Mouse (Mus musculus) liver, adult 2 months (tissue): ENCODE measurements around the gene Mindy3. TPM values are rescaled to one million over a fixed set of nuclear protein-coding genes. Genes with fewer than 3 reads are reported as not detected.
A peak's percentile ranks its signal among the peaks of the same experiment; 100 is the strongest.

Experiments
- DNase-seq: peaks from one replicate; pipeline ENCODE4 v3.0.0-alpha.2; 2011; ENCODE audit warnings: low read depth, low spot score; ENCODE audit errors: extremely low read depth
- H3K27ac ChIP-seq: fragments of 200-500 bp; replicated peaks from 2 replicates; pipeline ENCODE4 v1.5.1; 2012; ENCODE audit warnings: low read depth, mild to moderate bottlenecking, control low read depth, inconsistent platforms, low read length; ENCODE audit not compliant: insufficient read depth
- H3K27me3 ChIP-seq: fragments of 200-500 bp; 2 replicates; pipeline ENCODE4 v1.6.1; 2012; ENCODE audit warnings: mild to moderate bottlenecking, moderate library complexity, low read length, inconsistent platforms; ENCODE audit not compliant: control insufficient read depth, insufficient read depth
- H3K36me3 ChIP-seq: fragments of 200-500 bp; 2 replicates; pipeline ENCODE4 v1.6.1; 2012; ENCODE audit warnings: low read length, inconsistent platforms; ENCODE audit not compliant: control insufficient read depth, insufficient read depth
- H3K4me1 ChIP-seq: fragments of 200-500 bp; 2 replicates; pipeline ENCODE4 v1.6.1; 2011; ENCODE audit warnings: low read length; ENCODE audit not compliant: control insufficient read depth, insufficient read depth
- H3K4me3 ChIP-seq: fragments of 200-500 bp; 2 replicates; pipeline ENCODE4 v1.5.1; 2011; ENCODE audit warnings: low read depth, mild to moderate bottlenecking, control low read depth, low read length, moderate library complexity; ENCODE audit not compliant: insufficient read depth
- H3K79me2 ChIP-seq: fragments of 200-500 bp; 2 replicates; pipeline ENCODE4 v1.6.1; 2012; ENCODE audit warnings: inconsistent platforms, mild to moderate bottlenecking, low read length, moderate library complexity; ENCODE audit not compliant: control insufficient read depth, insufficient read depth
- H3K9ac ChIP-seq: fragments of 200-500 bp; 2 replicates; pipeline ENCODE4 v1.6.1; 2012; ENCODE audit warnings: low read depth, mild to moderate bottlenecking, control low read depth, inconsistent platforms, low read length
- CTCF ChIP-seq: fragments of 200-500 bp; IDR thresholded peaks from 2 replicates; pipeline ENCODE4 v1.5.1; 2011; ENCODE audit warnings: low read depth, low read length, control low read depth
- POLR2A ChIP-seq: fragments of 200-500 bp; IDR thresholded peaks from 2 replicates; pipeline ENCODE4 v1.6.1; 2011; ENCODE audit warnings: low read length, control low read depth; ENCODE audit not compliant: insufficient read depth; ENCODE audit errors: extremely low read depth
- WGBS: fragments of 180-500 bp; shearing (Covaris S2); methylation state at CpG from one replicate; pipeline ENCODE4 v1.1.7; 2018; 5-methylcytosine and 5-hydroxymethylcytosine counted together
- polyA plus RNA-seq: library from polyadenylated mRNA; depleted of rRNA; stranded (reverse); fragments of >200 nt; gene quantifications from 2 replicates; pipeline ENCODE4 v1.2.3, GENCODE M21; 2012
- total RNA-seq: library from RNA; depleted of rRNA; stranded (reverse); fragments of >200 nt; gene quantifications from 2 replicates; pipeline ENCODE4 v1.2.3, GENCODE M21; 2014

Gene Mindy3
- total and polyA plus RNA-seq, 2 experiments = 20.3 to 46.4 TPM

GRCm38 (mm10) chr2:12371401-12371800 is 47.9 kb downstream of the Mindy3 start:
- WGBS = 92% methylated on average over 4 of the region's 4 CpGs
- Histone ChIP-seq H3K4me1 (peaks cover 7% of the 10 kb centered on the region; the same call in 1 of the 2 replicates), H3K27me3 (no peaks in the 10 kb centered on the region), H3K79me2 (no peaks in the 10 kb centered on the region), H3K36me3 (peaks cover 20% of the 10 kb centered on the region), H3K27ac (no peak overlapping the region), H3K9ac (no peak overlapping the region), H3K4me3 (no peak overlapping the region)
- TF ChIP-seq POLR2A = no peak
- no peak for TF ChIP-seq CTCF
- no peak for DNase-seq

GRCm38 (mm10) chr2:12368451-12368850 is 50.8 kb downstream of the Mindy3 start:
- 26% methylated on average over 2 of the region's 2 CpGs for WGBS
- DNase-seq = peak; percentile 27
- H3K4me1 ChIP-seq = peaks cover 7% of the 10 kb centered on the region; the same call in 1 of the 2 replicates

GRCm38 (mm10) chr2:12368016-12368415 is 51.3 kb downstream of the Mindy3 start:
- Histone ChIP-seq H3K27ac (no peak overlapping the region), H3K79me2 (no peaks in the 10 kb centered on the region), H3K9ac (no peak overlapping the region), H3K4me1 (peaks cover 7% of the 10 kb centered on the region; the same call in 1 of the 2 replicates), H3K4me3 (no peak overlapping the region), H3K36me3 (peaks cover 31% of the 10 kb centered on the region), H3K27me3 (no peaks in the 10 kb centered on the region)
- TF ChIP-seq POLR2A (no peak), CTCF (no peak)
- 29% methylated on average over 1 of the region's 1 CpGs for WGBS
- peak; percentile 64 for DNase-seq

More at GRCm38 (mm10) chr2:12368451-12368850, 50.8 kb downstream of the Mindy3 start:
- Histone ChIP-seq H3K79me2 (no peaks in the 10 kb centered on the region), H3K9ac (no peak overlapping the region), H3K36me3 (peaks cover 29% of the 10 kb centered on the region), H3K4me3 (no peak overlapping the region), H3K27ac (no peak overlapping the region), H3K27me3 (no peaks in the 10 kb centered on the region)
- TF ChIP-seq POLR2A (no peak), CTCF (no peak)

- Histone ChIP-seq H3K79me2 (no peaks in the 10 kb centered on the region), H3K4me1 (no peaks in the 10 kb centered on the region), H3K36me3 (peaks cover 49% of the 10 kb centered on the region), H3K27ac (no peak overlapping the region), H3K4me3 (no peak overlapping the region), H3K27me3 (no peaks in the 10 kb centered on the region), H3K9ac (no peak overlapping the region)
- TF ChIP-seq CTCF = no peak
- TF ChIP-seq POLR2A = no peak
- no peak for DNase-seq
- WGBS = 98% methylated on average over 1 of the region's 1 CpGs
Observed at GRCm38 (mm10) chr2:12361310-12361709, 58.0 kb downstream of the Mindy3 start.

GRCm38 (mm10) chr2:12354837-12355236 is 64.4 kb downstream of the Mindy3 start:
- H3K9ac ChIP-seq = no peak overlapping the region
- H3K79me2 ChIP-seq = no peaks in the 10 kb centered on the region
- no peaks in the 10 kb centered on the region for H3K27me3 ChIP-seq
- DNase-seq = no peak
- no peak overlapping the region for H3K4me3 ChIP-seq
- no peak overlapping the region for H3K27ac ChIP-seq
- H3K4me1 ChIP-seq = no peaks in the 10 kb centered on the region
- 94% methylated on average over 5 of the region's 5 CpGs for WGBS
- TF ChIP-seq CTCF = no peak
- TF ChIP-seq POLR2A = no peak
- peaks cover 36% of the 10 kb centered on the region for H3K36me3 ChIP-seq

GRCm38 (mm10) chr2:12348914-12349313 is 70.4 kb downstream of the Mindy3 start:
- peaks cover 27% of the 10 kb centered on the region for H3K36me3 ChIP-seq
- no peak for TF ChIP-seq POLR2A
- TF ChIP-seq CTCF = no peak

More at GRCm38 (mm10) chr2:12348914-12349313, 70.4 kb downstream of the Mindy3 start:
- no peak overlapping the region for H3K4me3 ChIP-seq
- H3K4me1 ChIP-seq = no peaks in the 10 kb centered on the region
- H3K9ac ChIP-seq = no peak overlapping the region
- no peak for DNase-seq
- H3K27me3 ChIP-seq = no peaks in the 10 kb centered on the region
- 86% methylated on average over 2 of the region's 2 CpGs for whole genome bisulfite sequencing
- no peak overlapping the region for H3K27ac ChIP-seq
- no peaks in the 10 kb centered on the region for H3K79me2 ChIP-seq
